ENCODE assay signal across 8 mouse cellular contexts in the genomic region with DNA sequence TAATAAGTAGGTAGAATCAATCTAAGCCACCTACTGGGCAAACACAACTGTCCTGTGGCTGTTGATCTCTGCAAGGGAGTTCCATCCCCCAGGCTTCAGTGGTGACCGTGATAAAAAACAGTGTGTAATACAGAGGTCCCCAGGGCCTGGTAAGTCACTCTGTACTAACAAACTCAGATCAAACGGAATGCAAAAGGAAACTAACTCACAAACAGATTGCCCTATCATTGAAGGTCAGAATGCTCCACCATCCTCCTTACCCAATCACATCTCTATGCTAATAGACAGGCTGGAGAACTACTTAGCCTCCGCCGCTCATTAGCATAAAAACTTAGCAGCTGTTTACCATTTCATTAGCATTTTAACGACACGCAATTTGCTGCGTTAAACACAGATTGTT.
DNase-seq lines count a peak whose midpoint lies in the region; ATAC-seq and TF ChIP-seq lines count a peak whose summit lies in the region.

No protein-coding gene starts in this region.

- H3K36me3 ChIP-seq in intestine, postnatal 0 days (ENCODE audit: control insufficient read depth, insufficient read depth): no peaks in the 10 kb centered on the region
- H3K36me3 ChIP-seq in intestine, embryonic 15.5 days: no peaks in the 10 kb centered on the region
- H3K36me3 ChIP-seq in hindbrain, embryonic 15.5 days: no peaks in the 10 kb centered on the region
- H3K36me3 ChIP-seq in midbrain, embryonic 11.5 days (ENCODE audit: control insufficient read depth, insufficient read depth, low read length): no peaks in the 10 kb centered on the region

- no peaks in the 10 kb centered on the region for H3K9me3 ChIP-seq in intestine, postnatal 0 days (ENCODE audit: control insufficient read depth)
- H3K9me3 ChIP-seq in intestine, embryonic 15.5 days: no peaks in the 10 kb centered on the region
- H3K9me3 ChIP-seq in hindbrain, embryonic 15.5 days: no peaks in the 10 kb centered on the region
- H3K9me3 ChIP-seq in midbrain, embryonic 11.5 days (ENCODE audit: control insufficient read depth, low read length): no peaks in the 10 kb centered on the region

- H3K4me2 ChIP-seq in intestine, postnatal 0 days (replicated peaks; ENCODE audit: low read depth): peak overlapping the region; percentile 9; the same call in 1 of the 2 replicates
- no peak overlapping the region for H3K4me2 ChIP-seq in intestine, embryonic 15.5 days (replicated peaks)
- H3K4me2 ChIP-seq in hindbrain, embryonic 15.5 days: peak overlapping the region; percentile 11; the same call in 1 of the 2 replicates
- peak overlapping the region; percentile 11; the same call in 1 of the 2 replicates for H3K4me2 ChIP-seq in midbrain, embryonic 11.5 days

- TF ChIP-seq CTCF in intestine, postnatal 0 days (IDR thresholded peaks at IDR 0.05; ENCODE audit: low read depth): no peak

- WGBS in intestine, postnatal 0 days: 24% methylated on average over 7 of the region's 7 CpGs
- 18% methylated on average over 7 of the region's 7 CpGs for WGBS in intestine, embryonic 15.5 days
- 3% methylated on average over 7 of the region's 7 CpGs for WGBS in hindbrain, embryonic 15.5 days
- WGBS in midbrain, embryonic 11.5 days: 7% methylated on average over 7 of the region's 7 CpGs

- DNase-seq in embryo, embryonic 11 days: peak; percentile 35
- DNase-seq in midbrain, embryonic 11.5 days (ENCODE audit: low spot score, missing footprints): no peak
- DNase-seq in spleen, adult 18-20 months: no peak
- DNase-seq in frontal cortex, postnatal 25 days (ENCODE audit: low spot score in 2 of 2): no peak
- DNase-seq in right cerebral cortex, postnatal 36 days (ENCODE audit: low spot score in 2 of 2): no peak

- no peak overlapping the region for H3K27ac ChIP-seq in intestine, postnatal 0 days (ENCODE audit: low read depth, low read length)
- no peak overlapping the region for H3K27ac ChIP-seq in intestine, embryonic 15.5 days
- no peak overlapping the region for H3K27ac ChIP-seq in hindbrain, embryonic 15.5 days (replicated peaks)
- H3K27ac ChIP-seq in midbrain, embryonic 11.5 days (ENCODE audit: low read depth, low read length): no peak overlapping the region

- no peaks in the 10 kb centered on the region for H3K27me3 ChIP-seq in intestine, postnatal 0 days (replicated peaks; ENCODE audit: control insufficient read depth, insufficient read depth, low read length)
- H3K27me3 ChIP-seq in intestine, embryonic 15.5 days (replicated peaks): no peaks in the 10 kb centered on the region
- no peaks in the 10 kb centered on the region for H3K27me3 ChIP-seq in hindbrain, embryonic 15.5 days
- H3K27me3 ChIP-seq in midbrain, embryonic 11.5 days (ENCODE audit: control insufficient read depth, insufficient read depth, low read length): no peaks in the 10 kb centered on the region

- ATAC-seq in intestine, postnatal 0 days: no peak
- ATAC-seq in intestine, embryonic 15.5 days: no peak
- ATAC-seq in hindbrain, embryonic 15.5 days (ENCODE audit: low FRiP score, low read depth): peak; percentile 54
- ATAC-seq in midbrain, embryonic 11.5 days (ENCODE audit: low FRiP score): peak; percentile 76

- no peaks in the 10 kb centered on the region; the same call in 1 of the 2 replicates for H3K4me1 ChIP-seq in intestine, postnatal 0 days (replicated peaks; ENCODE audit: control insufficient read depth, insufficient read depth, low read length)
- 0 out of 2 replicates have a peak, but pooled peaks cover 3% of the 10 kb centered on the region for H3K4me1 ChIP-seq in intestine, embryonic 15.5 days (replicated peaks)
- H3K4me1 ChIP-seq in hindbrain, embryonic 15.5 days (replicated peaks): peaks cover 7% of the 10 kb centered on the region
- H3K4me1 ChIP-seq in midbrain, embryonic 11.5 days (ENCODE audit: control insufficient read depth, insufficient read depth, low read length): no peaks in the 10 kb centered on the region

- H3K9ac ChIP-seq in intestine, postnatal 0 days (ENCODE audit: low read depth, low read length): no peak overlapping the region
- H3K9ac ChIP-seq in intestine, embryonic 15.5 days: no peak overlapping the region
- no peak overlapping the region for H3K9ac ChIP-seq in hindbrain, embryonic 15.5 days
- no peak overlapping the region for H3K9ac ChIP-seq in midbrain, embryonic 11.5 days (ENCODE audit: low read length)

- no peak overlapping the region for H3K4me3 ChIP-seq in intestine, postnatal 0 days (ENCODE audit: low read depth, low read length)
- H3K4me3 ChIP-seq in intestine, embryonic 15.5 days (replicated peaks): no peak overlapping the region
- no peak overlapping the region for H3K4me3 ChIP-seq in hindbrain, embryonic 15.5 days
- no peak overlapping the region for H3K4me3 ChIP-seq in midbrain, embryonic 11.5 days (ENCODE audit: low read depth, low read length)

Comparison
In these comparisons a context has a peak if more than half of its experiments do, and no peak if none do; other contexts are left out.
1. ATAC-seq: peak in hindbrain, embryonic 15.5 days (single experiment) and midbrain, embryonic 11.5 days (single experiment); none in intestine, postnatal 0 days (single experiment) and intestine, embryonic 15.5 days (single experiment).